Mouse (Mus musculus): ENCODE results near the gene Dennd6a.
"Not testable (repeated sequence)": the region's sequence is repeated elsewhere in the genome, so short reads cannot be mapped to it uniquely, and the experiment has no call there.

Dennd6a gene

GRCm38 (mm10) chr14:26573556-26573955 lies at the start of gene Dennd6a:
Dennd6a (plus strand) TSS chr14:26573856.
- not testable (repeated sequence) for DNase-seq

- no peak for DNase-seq
Observed at GRCm38 (mm10) chr14:26525955-26526354, 47.7 kb upstream of the Dennd6a start.

DNA sequence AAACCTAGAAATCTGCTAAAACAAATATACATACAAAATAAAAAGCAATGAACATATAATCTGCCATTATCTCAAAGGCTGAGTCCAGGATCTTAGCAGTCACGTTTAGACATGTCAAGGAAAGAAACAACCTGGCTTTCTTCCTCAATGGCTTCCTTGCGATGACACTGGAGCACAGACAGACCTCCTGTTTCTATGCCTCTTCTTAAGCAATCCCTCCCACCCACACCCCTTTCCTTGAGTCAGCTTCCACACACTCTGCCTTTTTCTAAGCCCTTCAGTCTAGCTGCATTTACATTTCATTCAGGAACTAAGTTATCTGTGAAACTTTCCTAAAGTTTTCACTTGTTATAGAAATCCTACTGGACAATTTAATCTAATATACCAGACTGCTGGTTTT lies 45.4 kb upstream of the Dennd6a start:
- no peak for DNase-seq

DNA sequence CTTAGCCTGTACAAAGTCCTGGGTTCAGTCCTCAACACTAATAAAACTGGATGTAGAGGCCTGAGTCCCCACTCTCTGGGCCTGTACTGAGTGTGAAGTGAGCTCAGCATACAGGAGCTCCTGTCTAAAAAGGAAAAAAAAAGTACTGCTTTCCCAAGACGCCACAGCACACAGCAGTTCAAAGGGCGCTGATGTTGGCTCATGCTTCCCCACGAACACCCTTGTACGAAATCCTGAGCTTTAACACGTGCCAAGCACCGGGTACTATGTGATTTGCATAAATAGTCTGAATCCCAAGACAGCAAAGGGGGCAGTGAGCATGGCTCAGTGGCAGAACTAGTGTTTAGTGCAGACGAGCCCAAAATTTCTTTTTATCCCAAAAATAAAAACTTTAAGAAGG lies 43.3 kb upstream of the Dennd6a start:
- no peak for DNase-seq

DNA sequence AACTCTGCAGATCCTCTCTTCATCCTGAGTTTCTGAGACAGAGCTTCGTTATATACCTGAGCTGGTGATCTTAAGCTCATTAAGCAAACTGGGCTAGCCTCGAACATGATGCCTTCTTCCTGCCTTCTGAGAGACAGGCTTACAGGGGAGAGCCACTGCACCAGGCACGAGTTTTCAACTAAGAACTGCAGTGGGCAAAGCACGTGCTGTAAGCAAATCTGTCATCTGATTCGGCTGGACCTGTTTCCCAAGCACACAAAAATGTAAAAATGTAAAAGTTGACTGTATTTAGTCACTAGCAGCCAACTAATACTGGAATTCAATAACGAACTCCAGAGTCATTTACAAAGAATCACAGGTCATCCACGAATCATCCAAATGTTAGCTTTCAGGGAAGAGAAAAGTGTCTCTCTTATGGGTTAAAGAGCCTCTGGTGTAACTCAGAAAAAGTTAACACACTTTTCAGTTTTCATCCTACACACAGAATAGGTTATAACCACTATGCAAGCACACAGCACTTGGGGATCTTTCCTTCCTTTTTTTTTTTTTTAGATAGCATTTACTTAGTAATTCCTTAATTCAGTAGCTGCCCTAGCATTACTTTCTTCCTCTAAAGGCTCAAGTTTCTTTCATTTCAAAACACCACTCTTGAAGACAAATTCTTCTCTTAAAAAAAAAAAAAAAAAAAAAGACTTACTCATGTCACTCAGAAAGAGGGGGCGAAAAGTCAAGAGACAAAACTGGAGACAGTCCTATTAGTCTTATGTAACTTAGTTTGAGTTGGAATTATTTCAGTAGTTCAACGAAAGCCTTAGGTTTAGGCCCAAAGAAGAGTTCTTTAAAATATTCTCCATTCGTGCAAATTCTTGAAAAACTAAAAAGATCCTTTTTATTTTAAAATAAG lies 42.0 kb upstream of the Dennd6a start:
- no peak for DNase-seq

GRCm38 (mm10) chr14:26532752-26533151 lies 40.9 kb upstream of the Dennd6a start:
- DNase-seq: no peak

DNA sequence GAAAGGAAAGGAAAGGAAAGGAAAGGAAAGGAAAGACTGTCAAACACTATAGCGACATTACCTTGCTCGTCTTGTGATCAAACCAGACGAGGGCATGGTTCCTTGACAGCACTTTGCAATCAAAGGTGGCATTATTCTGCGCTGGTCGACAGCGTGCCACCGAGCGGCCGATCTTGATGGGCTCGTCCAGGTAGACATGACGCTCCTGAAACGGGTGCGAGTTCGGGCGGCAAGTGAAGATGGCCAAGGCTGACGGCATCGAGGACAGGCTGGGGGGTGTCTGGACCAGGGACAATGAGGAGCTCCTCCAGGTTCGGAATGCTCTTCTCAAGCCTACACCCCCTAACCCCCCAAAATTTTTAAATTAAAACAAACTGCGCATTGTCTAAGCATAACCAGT lies 40.4 kb upstream of the Dennd6a start:
- peak; percentile 18 for DNase-seq

- peak; percentile 40 for DNase-seq
Observed at GRCm38 (mm10) chr14:26533821-26534756, 39.6 kb upstream of the Dennd6a start.

DNA sequence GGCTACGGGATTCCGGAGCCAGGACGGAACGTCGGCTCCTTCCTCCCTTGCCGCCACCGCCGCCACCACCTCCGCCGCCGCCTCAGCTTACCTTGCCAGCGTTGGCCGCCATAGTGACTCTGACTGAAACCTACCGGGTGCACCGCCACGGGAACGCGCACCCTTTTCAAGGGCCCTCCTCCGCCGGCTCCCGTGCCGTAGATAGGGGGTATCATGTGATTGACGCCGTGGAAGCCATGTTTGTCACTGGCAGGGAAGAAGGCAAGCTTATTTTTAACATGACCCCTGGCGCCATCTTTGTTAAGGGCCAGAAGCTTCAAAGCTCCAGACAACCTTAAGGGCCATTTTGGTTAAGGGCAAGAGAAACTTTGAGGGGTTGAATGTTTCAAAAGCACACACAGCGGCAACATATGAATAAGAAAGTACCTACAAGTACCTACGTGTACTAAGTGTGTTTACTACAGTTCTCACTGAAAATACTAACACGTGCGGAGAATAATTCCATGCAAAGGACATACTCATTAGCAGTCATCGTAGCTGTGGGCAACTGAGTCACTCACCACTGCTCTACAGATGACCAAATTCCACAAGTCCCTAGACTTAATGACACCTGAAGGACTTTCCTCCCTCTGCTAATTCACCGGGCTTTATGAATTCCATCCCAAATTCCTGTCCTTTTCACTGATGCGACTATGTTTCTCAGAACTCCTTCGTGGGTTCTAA lies 38.7 kb upstream of the Dennd6a start, which contains the start of gene Slmap:
Gene Slmap (minus strand): TSS at position 175 of the 723 bp plus-strand sequence.
- DNase-seq: peak; percentile 99

- DNase-seq: no peak
Observed at GRCm38 (mm10) chr14:26539241-26539640, 34.4 kb upstream of the Dennd6a start.

DNA sequence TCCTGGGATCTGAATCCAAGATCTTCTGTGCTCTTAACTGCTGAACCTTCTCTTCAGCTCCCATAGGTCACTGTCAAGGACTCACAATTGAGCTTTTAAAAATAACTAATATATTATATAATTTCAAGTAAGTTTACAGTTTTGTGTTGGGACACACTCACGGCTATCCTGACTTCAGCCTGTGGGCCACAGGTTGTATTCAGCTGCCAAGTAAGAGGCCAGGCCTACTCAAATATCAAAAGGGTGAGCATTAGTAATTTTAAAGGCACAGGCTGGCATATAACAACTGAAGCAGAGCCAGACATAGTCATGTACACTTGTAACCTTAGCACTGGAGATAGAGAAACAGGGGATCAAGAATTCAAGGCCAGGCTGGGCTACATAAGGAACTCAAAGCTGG lies 33.1 kb upstream of the Dennd6a start:
- no peak for DNase-seq

GRCm38 (mm10) chr14:26542136-26542535 lies 31.5 kb upstream of the Dennd6a start:
- no peak for DNase-seq

- no peak for DNase-seq
Observed at GRCm38 (mm10) chr14:26547516-26548488, 25.9 kb upstream of the Dennd6a start.

GRCm38 (mm10) chr14:26550712-26551111 lies 22.9 kb upstream of the Dennd6a start:
- DNase-seq: no peak

DNA sequence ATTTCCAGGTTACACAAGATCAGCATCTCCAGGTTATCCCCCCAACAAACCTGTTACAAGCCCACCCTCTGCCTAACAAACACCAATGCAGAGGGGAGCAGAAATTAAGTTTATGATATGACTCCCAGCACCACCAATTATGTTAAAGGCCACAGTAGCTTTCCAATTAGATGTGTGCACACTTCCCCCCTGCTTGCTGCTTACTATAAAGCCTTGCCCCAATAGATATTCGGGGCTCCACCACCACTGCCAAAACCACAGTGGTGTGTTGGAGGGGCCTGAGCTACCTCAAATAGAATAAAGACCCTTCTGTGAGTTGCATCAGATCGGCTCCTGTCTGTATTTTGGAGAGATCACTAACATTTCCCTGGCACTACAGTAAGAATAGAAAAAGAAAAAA lies 21.2 kb upstream of the Dennd6a start:
- no peak for DNase-seq

- DNase-seq: no peak
Observed at GRCm38 (mm10) chr14:26552853-26553252, 20.8 kb upstream of the Dennd6a start.

DNA sequence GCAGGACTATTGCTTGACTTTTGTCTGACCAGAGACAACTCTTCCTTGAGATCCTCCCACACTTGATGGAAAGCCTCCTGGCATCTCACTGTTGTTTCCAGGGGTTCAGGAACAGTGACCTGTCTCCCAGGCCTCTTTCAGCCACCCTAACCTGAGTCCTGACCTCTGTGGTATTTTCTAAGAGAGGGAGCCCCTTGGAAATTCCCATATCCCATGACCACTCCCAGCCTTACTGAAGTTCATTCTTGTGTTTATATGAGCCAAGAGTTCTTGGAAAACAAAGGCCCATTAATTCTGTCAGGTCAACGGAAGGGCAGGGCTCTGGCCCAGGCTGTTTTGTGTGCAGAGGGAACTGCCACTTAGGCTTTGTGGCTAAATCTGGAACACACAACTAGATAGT lies 16.1 kb upstream of the Dennd6a start:
- no peak for DNase-seq

DNA sequence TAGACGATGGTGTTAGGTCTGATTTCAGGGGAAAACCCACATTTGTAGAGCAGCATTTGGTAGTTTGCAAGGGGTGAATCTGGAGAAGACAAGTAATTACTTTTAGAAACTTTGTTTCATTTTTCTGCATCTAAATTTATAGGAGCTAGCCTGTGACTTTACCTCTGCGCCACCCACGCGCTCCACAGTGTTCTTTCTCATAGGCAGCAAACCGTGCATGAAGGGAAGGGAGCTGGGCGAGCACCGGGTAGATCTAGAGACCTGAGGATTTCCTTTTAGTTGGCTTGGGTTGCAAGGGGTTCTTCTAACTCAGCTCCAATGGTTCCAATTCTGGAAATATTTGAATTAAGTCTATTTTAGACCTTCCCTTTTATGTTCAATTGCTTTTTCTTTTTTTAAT lies 15.1 kb upstream of the Dennd6a start:
- DNase-seq: no peak

GRCm38 (mm10) chr14:26562247-26562646 lies 11.4 kb upstream of the Dennd6a start:
- DNase-seq: no peak

DNA sequence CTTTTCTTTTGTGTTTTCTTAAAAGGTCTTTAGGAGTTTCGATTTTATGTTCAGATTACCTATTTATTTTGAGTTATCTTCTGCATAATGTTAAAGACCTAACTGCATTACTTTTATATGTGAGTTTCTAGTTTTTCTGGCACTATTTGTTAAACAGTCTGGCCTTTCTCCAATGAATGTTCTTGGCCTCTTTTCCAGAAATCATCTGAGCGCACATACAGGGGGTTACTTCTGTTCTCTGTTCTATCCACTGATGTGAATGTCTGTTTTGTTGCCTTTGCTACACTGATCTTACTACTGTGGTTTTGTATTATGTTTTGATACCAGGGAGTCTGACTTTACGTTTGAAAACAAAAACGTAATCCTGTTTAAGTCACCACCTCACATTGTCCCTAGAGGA lies 3.8 kb upstream of the Dennd6a start:
- no peak for DNase-seq

- no peak for DNase-seq
Observed at GRCm38 (mm10) chr14:26571951-26572675, 1.5 kb upstream of the Dennd6a start.
